Mouse (Mus musculus) cerebellum, postnatal 36 days (tissue): ENCODE data around the gene 4930550C14Rik.

Source experiments
- DNase-seq, 2 experiments: peaks; one replicate each; pipeline ENCODE4 v3.0.0; 2021 to 2022; ENCODE audit warnings: mixed read lengths in 2 of 2

4930550C14Rik gene

DNA sequence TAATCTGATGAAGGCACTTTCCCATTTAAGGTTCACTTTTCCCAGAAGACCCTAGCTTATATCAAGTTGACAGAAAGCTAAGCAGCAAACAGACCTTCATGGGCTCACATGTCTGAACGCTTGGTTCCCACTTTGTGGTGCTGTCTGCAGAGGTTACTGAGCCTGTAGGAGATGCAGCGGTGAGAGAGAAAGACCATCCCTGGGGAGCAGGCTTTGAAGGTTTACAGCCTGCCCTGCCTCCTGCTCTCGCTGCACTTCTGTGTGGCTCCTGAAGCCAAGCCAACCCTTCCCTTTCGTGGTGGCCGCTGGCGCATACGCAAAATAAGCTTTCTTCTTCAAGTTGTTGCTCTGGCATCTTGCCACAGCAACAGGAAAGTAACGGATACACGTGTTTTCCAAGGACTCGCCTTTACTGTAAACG, at the start of gene 4930550C14Rik:
Gene 4930550C14Rik, plus strand, starts transcription at position 35 of the 421 bp plus-strand sequence.
- DNase-seq = no peak

- DNase-seq = peak in 1 of 2 experiments; percentile 35
Measured at GRCm38 (mm10) chr9:53353161-53353560, 49.0 kb upstream of the 4930550C14Rik start.

DNA sequence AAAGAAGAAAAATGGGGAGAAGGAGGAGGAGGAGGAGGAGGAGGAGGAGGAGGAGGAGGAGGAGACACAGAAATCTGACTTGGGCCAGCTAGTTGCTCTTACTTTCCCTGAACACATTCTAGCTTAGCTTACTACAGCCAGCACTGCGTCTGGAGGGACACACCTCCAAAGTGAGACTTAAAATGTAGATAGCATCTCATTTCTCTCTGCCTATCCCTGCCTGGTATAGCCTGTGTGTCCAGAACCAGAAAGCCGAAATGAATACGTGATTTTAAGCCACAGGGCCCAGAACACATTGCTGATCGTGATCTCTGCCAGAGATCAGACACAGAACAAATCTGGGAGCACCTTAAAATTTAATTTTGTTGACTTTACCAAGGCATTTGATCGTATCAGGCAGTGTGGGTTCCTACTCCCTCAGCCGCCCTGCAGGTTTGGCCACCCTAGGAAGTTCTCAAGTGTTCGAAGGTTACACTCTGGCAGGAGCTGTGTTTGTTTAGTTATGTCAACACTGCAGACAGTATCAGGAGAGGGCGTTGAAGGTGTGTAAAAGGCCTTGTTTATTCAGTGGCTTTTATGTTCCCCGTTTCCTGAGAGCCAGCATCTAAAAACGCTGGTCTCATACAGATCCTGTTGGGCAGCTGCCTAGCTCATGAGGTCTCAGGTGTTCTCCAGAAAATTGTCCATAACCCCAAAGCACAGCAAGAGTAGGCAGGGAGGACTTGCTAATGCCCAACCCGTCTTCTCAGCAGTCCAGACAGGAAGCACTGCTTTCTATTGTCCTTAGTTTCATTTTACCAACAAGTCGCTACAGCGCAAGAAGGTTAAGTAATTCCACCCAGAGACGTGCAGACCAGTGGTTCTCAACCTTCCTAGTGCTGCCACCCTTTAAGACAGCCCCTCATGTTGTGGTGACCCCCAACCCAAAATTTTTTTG, 45.6 kb upstream of the 4930550C14Rik start:
- DNase-seq = no peak

- no peak for DNase-seq
Measured at GRCm38 (mm10) chr9:53371339-53371738, 30.8 kb upstream of the 4930550C14Rik start.

DNA sequence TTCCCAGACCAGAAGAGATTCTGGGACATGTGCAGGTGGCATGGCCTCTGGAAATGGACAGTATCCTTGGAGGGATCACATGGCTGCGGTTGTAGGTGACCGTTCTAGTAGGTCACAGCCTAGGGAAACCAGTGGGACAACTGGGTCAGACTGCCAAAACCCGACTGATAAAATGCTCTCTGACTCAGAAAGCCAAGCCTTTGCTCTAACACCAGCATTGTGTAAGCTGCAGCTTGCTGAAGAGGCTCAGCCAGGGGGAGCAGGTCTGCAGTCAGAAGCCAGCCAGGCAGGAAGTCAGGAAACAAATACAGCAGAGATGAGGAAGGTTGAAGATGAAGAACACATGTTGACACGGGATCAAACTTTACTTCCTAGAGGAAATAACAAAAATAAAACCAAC, 26.2 kb upstream of the 4930550C14Rik start:
- DNase-seq = no peak

GRCm38 (mm10) chr9:53376820-53377219, 25.3 kb upstream of the 4930550C14Rik start:
- DNase-seq = no peak

- no peak for DNase-seq
Measured at GRCm38 (mm10) chr9:53377597-53377996, 24.5 kb upstream of the 4930550C14Rik start.

GRCm38 (mm10) chr9:53378171-53378570, 24.0 kb upstream of the 4930550C14Rik start:
- no peak for DNase-seq

GRCm38 (mm10) chr9:53380595-53380994, 21.5 kb upstream of the 4930550C14Rik start:
- no peak for DNase-seq

DNA sequence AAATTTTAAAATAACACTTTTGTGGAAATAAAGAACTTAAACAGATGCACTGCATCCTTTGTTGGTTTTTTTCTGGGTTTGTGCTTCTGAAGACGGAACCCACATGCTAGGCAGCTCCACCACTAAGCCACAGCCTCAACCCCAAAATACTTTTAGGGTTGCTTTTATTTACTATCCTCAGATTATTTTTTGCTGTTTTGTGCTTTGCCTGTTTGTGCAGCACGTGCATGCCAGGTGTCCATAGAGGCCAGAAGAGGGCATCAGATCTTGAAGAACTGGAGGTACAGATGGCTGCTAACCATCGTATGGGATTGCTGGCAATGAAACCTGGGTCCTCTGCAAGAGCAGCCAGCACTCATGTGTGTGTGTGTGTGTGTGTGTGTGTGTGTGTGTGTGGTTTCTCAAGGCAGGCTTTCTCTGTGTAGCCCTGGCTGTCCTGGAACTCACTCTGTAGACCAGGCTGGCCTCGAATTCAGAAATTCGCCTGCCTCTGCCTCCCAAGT, 21.0 kb upstream of the 4930550C14Rik start:
- peak in 1 of 2 experiments; percentile 50 for DNase-seq

GRCm38 (mm10) chr9:53383951-53384866, 17.9 kb upstream of the 4930550C14Rik start, which contains the start of gene Kdelc2:
Kdelc2 (plus strand) TSS chr9:53384025.
- peak; percentile 53 to 58 for DNase-seq

DNA sequence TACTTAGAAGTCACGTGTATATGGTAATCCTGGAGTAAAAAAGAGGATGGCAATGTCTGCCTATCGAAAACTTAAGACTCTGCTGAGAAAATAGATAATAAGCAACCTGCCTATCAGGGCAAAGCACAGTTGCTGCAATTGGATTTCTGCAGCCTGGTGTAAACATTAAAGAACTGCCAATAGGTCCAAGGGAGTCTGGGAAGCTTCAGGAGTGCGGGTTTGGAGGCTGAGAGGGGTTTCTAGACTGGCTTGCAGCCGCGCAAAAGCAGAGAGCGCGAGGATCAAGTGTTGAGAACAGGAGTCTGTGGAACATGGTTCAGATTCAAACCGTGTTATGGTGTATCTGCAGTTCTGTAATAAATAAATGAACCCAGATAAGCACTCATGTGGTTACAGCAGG, 17.3 kb upstream of the 4930550C14Rik start:
- DNase-seq = no peak

- DNase-seq = no peak
Measured at GRCm38 (mm10) chr9:53387431-53387830, 14.7 kb upstream of the 4930550C14Rik start.

DNA sequence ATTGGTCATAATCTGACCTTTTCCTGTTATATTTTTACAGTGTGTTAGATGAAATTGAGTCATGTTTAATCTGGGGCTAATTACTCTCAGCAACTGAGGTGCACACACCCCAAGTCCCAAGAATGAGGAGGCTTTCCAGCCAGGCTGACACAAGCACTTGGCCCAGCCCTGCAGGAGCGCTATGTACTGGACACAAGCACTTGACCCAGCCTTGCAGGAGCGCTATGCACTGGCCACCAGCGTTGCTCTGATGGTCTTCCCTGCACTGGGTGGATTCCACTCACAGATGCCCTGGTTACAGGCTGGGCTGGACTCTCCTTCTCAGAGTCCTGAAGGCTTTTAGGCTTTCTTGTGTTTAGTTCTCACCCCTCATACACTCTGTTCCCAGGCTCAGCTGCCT, 13.0 kb upstream of the 4930550C14Rik start:
- DNase-seq = no peak

DNA sequence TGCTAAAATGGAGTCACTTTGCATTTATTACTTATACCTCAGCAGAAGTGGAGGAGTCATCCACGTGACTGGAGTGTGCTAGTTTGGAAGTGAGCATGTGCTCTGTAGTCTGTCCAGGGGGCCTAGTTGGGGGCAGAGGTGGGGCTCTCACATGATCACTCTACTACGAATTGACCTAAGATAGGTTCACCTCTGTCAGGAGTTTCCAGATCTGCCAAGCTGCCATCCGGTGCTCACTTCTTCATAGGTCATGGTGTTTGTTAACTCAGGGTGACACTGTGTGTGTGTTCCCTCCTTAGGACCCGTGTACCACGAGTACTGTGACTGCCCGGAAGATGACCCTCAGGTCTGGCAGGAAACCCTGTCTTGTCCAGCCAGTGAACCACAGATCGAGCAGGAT, 12.0 kb upstream of the 4930550C14Rik start:
- no peak for DNase-seq

- no peak for DNase-seq
Measured at GRCm38 (mm10) chr9:53397685-53398387, 4.3 kb upstream of the 4930550C14Rik start.

GRCm38 (mm10) chr9:53398388-53398700, 3.8 kb upstream of the 4930550C14Rik start:
- peak; percentile 72 to 75 for DNase-seq

DNA sequence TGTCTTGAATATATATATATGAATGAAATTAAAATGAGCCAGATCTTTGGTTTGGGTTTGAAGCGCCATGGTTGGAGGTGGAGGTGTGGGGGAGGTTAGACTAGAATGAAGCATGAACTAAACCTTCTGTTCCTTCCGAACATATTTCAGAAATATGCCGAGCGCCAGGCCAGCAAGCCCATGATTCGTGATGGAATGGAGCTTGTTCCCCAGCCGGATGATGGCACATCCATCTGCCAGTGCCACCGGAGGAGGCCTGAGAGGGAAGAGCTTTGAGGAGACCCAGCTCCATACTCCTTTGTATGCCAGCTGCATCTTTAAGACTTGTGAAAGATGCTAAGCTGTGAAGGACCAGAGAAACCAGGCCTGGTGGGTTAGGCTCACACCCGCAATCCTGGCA, 2.6 kb upstream of the 4930550C14Rik start:
- DNase-seq = no peak

DNA sequence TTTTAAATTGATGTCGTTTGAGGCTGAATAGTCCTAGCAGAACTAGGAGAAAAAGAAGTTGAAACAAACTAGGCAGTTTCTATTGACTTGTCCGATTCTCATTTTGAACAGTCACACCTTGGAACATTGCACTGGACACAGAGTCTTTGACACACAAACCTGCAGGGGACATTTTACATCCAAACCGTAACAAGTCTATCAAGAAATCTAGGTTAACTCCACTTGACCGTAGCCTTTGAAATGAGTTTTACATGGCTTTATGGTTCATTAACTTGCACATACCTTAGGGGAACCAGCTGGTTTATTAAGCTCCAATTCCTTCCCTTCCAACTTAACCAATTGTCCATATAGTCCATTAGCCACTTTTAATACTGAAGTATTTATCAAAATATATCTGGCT, 1.4 kb upstream of the 4930550C14Rik start:
- no peak for DNase-seq

GRCm38 (mm10) chr9:53401146-53401545, 979 bp upstream of the 4930550C14Rik start:
- no peak for DNase-seq

GRCm38 (mm10) chr9:53402991-53403390, 866 bp downstream of the 4930550C14Rik start:
- DNase-seq = no peak

GRCm38 (mm10) chr9:53404050-53404752, 2.1 kb downstream of the 4930550C14Rik start:
- no peak for DNase-seq
